In the genomic region with DNA sequence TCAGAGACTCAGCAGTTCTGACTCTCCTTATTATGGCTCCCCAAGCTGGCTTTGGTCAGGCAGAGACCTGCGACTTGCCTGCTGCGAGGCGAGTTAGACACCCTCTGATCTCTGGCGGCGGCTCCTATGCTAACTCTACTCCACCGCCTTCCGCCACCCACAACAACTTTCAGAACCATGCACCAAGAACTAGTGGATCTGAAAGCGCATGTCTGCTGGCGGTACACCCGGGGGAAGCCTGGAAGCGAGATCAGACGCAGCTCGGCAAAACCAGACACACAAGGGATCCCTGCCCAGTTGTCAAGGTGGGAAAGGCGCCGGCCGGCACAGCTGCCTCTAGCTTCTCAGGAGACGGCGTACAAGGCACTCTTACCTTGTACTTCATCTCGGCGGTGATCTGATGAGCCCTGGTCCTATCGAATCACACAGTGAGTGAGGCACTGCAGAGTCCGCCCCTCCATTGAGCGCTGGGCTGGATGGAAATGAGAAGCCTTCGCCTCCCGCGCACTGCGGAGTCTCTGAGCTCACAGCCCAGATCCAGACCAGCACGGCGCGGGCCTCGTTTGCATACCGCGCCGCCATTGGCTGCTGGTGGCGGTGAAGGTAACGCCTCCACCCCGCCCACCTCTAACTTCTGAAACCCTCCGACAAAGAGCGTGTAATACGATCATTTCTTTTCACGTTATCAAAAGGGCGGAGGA, we compare ENCODE assay signal across 8 mouse cellular contexts.
DNase-seq lines count a peak whose midpoint lies in the region; ATAC-seq lines count a peak whose summit lies in the region.

No protein-coding gene starts in this region.

- ATAC-seq in inflammation-experienced regulatory T-cells, adult 6 months: peak; percentile 87
- peak; percentile 97 for ATAC-seq in megakaryocyte progenitor cell, adult 5-6 weeks (replicated peaks; ENCODE audit: poor library complexity)

- peak; percentile 94 to 97 for DNase-seq in adrenal gland, adult 18-20 months (ENCODE audit: low spot score in 2 of 2)
- peak; percentile 98 for DNase-seq in embryo, embryonic 10.5 days (ENCODE audit: low spot score)
- peak; percentile 92 for DNase-seq in gastrocnemius, postnatal 14 days
- DNase-seq in left cerebral cortex, postnatal 10 days (ENCODE audit: extremely low spot score in 1 of 2, low spot score in 2 of 2): peak; percentile 89 to 95
- DNase-seq in right cerebral cortex, postnatal 10 days (ENCODE audit: low spot score in 2 of 2): peak; percentile 96
- DNase-seq in urinary bladder, postnatal 14 days (ENCODE audit: low spot score): peak; percentile 95

- intact Hi-C loops in gastrocnemius, postnatal 14 days (cut with DNase I; ENCODE audit: low total_unique reads): no loop called here
- intact Hi-C loops in left cerebral cortex, postnatal 10 days (cut with DNase I): loop anchor here (5.0 kb wide), 1 partner anchor 56 kb away; no protein-coding TSS in a partner anchor

Comparison
In these comparisons a context has a peak if more than half of its experiments do, and no peak if none do; other contexts are left out.
1. Peak in every context shown above with its lines: DNase-seq and ATAC-seq.